Mouse (Mus musculus) lung, adult 2 months (tissue): ENCODE data around the gene Tmprss6. TPM values are rescaled to one million over a fixed set of nuclear protein-coding genes. Genes with fewer than 3 reads are reported as not detected.

Source experiments
- DNase-seq: peaks from one replicate; pipeline ENCODE4 v3.0.0; 2022
- H3K4me1 ChIP-seq: fragments of 200-500 bp; 2 replicates; pipeline ENCODE4 v1.6.1; 2011; ENCODE audit warnings: low read length; ENCODE audit not compliant: control insufficient read depth, insufficient read depth
- H3K4me3 ChIP-seq: fragments of 200-500 bp; replicated peaks from 2 replicates; pipeline ENCODE3; 2011; ENCODE audit warnings: low read depth, mild to moderate bottlenecking, control low read depth, low read length; ENCODE audit errors: extremely low read depth
- CTCF ChIP-seq: fragments of 200-500 bp; IDR thresholded peaks from 2 replicates; pipeline ENCODE4 v1.5.1; 2011; ENCODE audit warnings: mild to moderate bottlenecking, low read length, control low read depth; ENCODE audit not compliant: insufficient read depth
- POLR2A ChIP-seq: fragments of 200-500 bp; IDR thresholded peaks from 2 replicates; pipeline ENCODE4 v1.6.1; 2011; ENCODE audit warnings: low read depth, mild to moderate bottlenecking, control low read depth, low read length, borderline replicate concordance; ENCODE audit errors: extremely low read depth
- WGBS: fragments of 180-500 bp; shearing (Covaris S2); methylation state at CpG from one replicate; pipeline ENCODE4 v1.1.7; 2018; 5-methylcytosine and 5-hydroxymethylcytosine counted together
- polyA plus RNA-seq: library from polyadenylated mRNA; depleted of rRNA; stranded (reverse); fragments of >200 nt; gene quantifications from 2 replicates; pipeline ENCODE4 v1.2.3, GENCODE M21; 2012; rRNA removed

The Tmprss6 gene
- 0.33 and 1.2 TPM in 2 replicates for polyA plus RNA-seq

DNA sequence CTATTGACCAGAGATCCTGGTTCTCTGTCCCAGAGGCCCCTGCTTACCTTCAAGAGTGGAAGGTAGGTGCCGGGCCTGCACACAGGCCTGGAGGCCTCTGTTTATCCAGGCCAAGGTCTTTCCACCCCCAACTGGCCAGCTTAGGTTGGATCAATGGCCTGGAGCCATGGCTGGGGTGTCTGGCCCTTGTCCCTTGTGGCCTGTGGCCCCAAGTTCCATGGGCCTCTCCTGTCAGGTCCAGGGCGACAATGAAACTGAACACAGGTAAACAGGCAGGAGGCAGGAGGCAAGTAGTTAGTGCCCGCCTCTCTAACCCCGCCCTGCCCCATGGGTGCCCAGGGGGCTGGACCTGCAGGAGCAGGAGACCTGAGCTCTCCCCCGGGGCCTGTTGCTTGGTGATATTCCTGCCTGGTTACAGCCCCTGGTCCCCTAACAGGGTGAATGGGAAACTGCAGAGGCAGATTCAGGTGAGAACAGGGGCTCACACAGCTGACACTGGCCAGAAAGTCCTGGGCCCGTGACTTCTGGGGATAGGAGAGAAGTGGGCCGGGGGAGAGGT lies at the start of gene Tmprss6:
Tmprss6 (minus strand) TSS at position 256 of the 559 bp plus-strand sequence.
- H3K4me3 ChIP-seq = no peak within 1 kb of the TSS
- WGBS = 82% methylated on average over 7 of the region's 7 CpGs
- DNase-seq = no peak
- TF ChIP-seq CTCF = no peak
- no peak for TF ChIP-seq POLR2A
- no peaks in the 10 kb centered on the region for H3K4me1 ChIP-seq

DNA sequence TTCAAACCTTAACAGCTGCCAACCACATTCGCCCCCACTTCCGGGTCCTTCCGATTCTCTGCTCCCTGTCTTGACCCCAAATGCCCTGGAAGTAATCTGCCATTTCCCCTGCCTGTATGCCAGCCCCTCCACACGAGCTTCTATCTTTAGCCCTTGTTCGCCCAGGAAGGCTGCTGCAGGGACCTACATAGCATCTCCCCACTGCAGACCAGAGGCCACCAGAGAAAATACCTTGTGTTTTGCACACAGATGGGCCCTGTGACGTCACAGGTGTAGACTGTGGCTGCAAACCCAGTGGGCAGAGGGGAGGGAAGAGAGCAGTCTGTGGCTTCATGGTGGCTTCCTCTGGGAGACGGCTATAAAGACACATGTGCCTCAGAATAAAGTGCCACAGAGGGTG lies 49.8 kb upstream of the Tmprss6 start:
- TF ChIP-seq CTCF = no peak
- TF ChIP-seq POLR2A = no peak
- Histone ChIP-seq H3K4me3 (no peak overlapping the region), H3K4me1 (peaks cover 7% of the 10 kb centered on the region; the same call in 1 of the 2 replicates)
- DNase-seq = no peak
- 42% methylated on average over 7 of the region's 7 CpGs for WGBS

DNA sequence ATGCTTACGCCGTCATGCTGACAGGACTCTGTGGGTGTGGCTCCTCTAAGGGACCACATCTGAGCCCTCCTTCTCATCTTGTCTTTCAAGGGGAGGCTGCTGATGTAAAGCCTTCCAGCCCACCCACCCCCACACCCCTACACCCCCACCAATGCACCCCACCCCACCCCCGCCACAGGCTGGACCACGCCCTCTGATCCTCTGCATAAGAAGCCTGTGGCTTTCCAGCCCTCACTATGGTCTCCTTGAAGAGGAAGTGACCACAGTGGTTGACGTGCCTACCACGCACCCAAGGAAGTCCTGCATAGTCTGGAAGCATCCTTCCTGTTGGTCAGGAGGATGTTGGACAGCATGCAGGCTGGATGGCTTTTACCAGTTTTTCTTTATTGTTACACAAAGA lies 47.3 kb upstream of the Tmprss6 start:
- no peak overlapping the region for H3K4me3 ChIP-seq
- no peak for DNase-seq
- 63% methylated on average over 6 of the region's 6 CpGs for WGBS
- H3K4me1 ChIP-seq = peaks cover 7% of the 10 kb centered on the region; the same call in 1 of the 2 replicates
- no peak for TF ChIP-seq POLR2A
- no peak for TF ChIP-seq CTCF

DNA sequence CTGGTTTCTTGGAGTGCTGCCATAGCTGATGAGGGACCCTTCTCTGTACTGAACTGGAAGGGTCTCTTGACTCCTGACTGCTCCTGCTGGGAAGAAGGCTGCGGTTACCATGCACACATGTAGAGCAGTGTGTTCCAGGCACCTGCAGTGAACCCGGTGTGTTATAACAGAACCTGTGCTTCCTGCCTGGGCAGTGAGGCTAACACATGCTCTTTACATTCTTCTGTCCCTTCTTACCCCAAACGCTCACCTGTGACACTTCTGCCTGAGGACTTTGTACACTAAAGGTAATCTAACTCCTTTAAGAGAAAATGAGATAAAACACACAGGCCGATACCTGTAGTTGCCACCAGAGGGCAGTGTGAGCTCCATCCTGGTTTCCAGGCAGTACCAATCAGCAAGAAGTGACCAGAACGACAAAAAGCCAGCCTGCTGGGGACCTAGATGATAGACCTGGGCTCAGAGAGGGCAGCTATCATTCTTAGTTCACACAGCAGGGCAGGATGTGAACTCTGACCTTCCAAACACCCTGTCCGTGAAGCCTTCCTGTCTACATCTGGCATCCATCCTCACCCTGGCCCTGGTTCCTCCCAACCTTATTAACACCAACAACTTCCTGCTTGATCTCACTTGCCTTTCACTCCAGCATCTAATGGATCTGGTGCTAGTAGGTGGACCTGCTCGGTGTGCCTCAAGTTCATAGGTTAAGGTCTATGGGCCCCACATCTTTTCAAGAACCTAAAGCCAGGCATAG lies 46.1 kb upstream of the Tmprss6 start:
- peak; percentile 81 for DNase-seq
- Histone ChIP-seq H3K4me3 (no peak overlapping the region), H3K4me1 (0 out of 2 replicates have a peak, but pooled peaks cover 2% of the 10 kb centered on the region)
- no peak for TF ChIP-seq POLR2A
- TF ChIP-seq CTCF = peak; percentile 94
- WGBS = 23% methylated on average over 7 of the region's 7 CpGs

DNA sequence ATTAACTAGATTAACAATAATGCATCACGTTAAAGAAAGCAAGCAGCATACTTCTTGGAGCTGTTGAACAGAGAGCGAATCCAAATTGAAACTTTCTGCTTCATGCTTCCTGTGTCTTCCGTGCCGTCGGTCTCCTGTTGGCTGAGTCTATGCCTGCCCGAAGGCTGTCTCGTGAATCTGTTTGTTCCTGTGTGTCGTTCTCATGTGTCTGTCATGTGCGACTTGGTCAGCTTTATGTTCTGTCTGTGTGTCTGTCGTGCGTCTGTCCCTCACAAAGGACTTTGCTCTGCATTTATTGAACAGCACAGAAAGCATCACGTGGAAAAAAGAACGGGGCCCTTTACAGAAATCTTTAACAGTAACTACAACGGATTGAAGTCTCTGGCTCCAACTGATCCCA lies 44.6 kb upstream of the Tmprss6 start:
- H3K4me3 ChIP-seq = no peak overlapping the region
- 84% methylated on average over 14 of the region's 14 CpGs for WGBS
- no peak for DNase-seq
- H3K4me1 ChIP-seq = 0 out of 2 replicates have a peak, but pooled peaks cover 2% of the 10 kb centered on the region
- TF ChIP-seq POLR2A (no peak), CTCF (no peak)

DNA sequence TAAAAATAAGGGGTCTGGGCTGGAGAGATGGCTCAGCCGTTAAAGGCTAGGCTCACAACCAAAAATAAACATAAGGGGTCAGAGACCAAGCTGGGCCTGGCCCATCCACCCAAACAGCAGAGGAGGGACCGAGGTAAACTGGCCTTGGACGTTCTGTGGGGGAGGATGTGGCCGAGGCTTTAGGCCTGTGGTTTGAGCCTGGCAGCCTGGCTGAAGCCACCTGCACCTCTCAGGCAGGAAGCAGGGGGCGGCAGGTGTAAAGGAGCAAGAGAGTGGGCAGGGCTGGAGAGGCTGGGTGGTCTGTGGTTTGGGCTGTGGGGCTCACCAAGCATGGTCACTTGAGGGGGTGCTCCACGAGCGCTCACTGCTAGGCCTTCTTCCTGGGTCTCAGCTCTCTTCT lies 43.5 kb upstream of the Tmprss6 start:
- no peak for DNase-seq
- Histone ChIP-seq H3K4me3 (no peak overlapping the region), H3K4me1 (0 out of 2 replicates have a peak, but pooled peaks cover 2% of the 10 kb centered on the region)
- 67% methylated on average over 7 of the region's 7 CpGs for WGBS
- TF ChIP-seq CTCF (no peak), POLR2A (no peak)

DNA sequence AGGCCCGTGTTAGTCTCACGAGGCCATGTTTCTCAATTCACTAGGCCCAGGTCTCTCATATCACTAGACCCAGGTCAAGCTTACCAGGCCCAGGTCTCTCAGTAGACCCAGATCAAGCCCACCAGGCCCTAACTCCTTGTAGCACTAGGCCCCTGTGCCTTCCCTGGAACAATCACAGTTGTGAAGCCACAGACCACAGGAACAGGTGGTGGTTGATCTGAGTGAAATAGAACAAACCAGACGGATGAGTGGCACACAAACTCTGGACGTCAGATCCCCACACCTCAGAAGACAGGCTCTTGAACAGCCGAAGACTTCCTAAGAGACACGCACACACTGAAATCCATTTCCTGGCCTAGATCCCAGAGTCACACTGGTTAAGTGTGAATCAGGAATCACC lies 42.3 kb upstream of the Tmprss6 start:
- Histone ChIP-seq H3K4me3 (no peak overlapping the region), H3K4me1 (0 out of 2 replicates have a peak, but pooled peaks cover 2% of the 10 kb centered on the region)
- DNase-seq = no peak
- WGBS = 67% methylated on average over 6 of the region's 6 CpGs
- TF ChIP-seq POLR2A (no peak), CTCF (no peak)

DNA sequence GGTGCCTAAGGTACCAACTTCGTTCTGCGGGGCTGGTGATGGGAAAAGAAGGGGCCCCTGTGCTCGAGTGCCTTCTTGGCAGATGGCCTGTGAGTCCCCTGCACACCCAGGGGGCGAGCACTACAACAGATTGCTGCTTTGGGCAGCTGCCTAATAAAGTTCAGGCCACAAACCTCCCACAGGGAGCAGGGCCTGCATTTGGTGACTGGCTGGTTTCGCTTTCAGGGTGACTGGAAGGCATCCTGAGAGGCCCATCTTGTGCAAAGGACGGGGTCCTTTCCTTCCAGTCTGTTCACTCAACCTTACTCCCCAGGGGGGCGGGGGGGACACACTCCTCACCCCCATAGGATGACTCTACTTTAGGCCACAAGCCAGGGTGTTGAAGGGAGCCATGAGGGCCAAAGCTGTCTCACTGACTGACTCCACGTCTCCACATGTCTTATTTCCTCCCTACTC lies 41.7 kb upstream of the Tmprss6 start:
- no peak for TF ChIP-seq POLR2A
- TF ChIP-seq CTCF = no peak
- 62% methylated on average over 8 of the region's 8 CpGs for WGBS
- no peak overlapping the region for H3K4me3 ChIP-seq
- DNase-seq = no peak
- 0 out of 2 replicates have a peak, but pooled peaks cover 2% of the 10 kb centered on the region for H3K4me1 ChIP-seq

DNA sequence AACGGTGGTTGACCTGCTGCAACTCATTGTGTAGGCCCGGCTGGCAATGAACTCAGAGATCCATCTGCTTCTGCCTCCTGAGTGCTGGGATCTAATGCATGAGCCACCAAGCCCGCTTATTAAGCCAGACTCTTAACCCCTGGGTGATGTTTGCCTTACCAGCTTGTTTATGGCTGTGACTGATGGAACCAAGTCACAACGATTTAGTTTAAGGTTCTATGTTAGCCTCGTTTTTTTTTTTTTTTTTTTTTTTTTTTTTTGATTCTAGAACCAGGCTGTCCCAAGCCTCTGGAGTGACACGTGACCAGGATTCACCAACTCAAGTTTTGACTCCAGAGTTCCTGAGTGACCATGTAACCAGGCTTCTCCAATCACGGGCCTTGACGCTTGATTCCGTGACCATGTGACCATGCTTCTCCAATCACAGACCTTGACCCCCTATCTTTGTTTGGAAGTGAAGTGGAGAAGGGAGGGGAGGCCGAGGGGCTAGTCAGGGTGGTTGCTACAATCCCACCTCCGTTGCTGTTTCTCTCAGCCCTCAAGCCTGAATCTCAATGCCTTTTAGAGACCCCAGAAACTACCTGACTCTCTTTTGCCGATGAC lies 41.0 kb upstream of the Tmprss6 start:
- no peak for TF ChIP-seq POLR2A
- no peak for TF ChIP-seq CTCF
- 57% methylated on average over 12 of the region's 12 CpGs for WGBS
- no peak for DNase-seq
- Histone ChIP-seq H3K4me3 (no peak overlapping the region), H3K4me1 (no peaks in the 10 kb centered on the region)
